Mouse (Mus musculus) heart, adult 2 months (tissue): ENCODE results near the gene Selenom.

Experiments used
- CTCF ChIP-seq: fragments of 200-600 bp; IDR thresholded peaks from 2 replicates; pipeline ENCODE4 v1.8.1; 2022; ENCODE audit warnings: antibody characterized with exemption, mild to moderate bottlenecking, moderate library complexity
- EP300 ChIP-seq: fragments of 200-500 bp; IDR thresholded peaks from 2 replicates; pipeline ENCODE4 v1.6.1; 2011; ENCODE audit warnings: low read depth, low read length, control low read depth; ENCODE audit not compliant: insufficient read depth

DNA sequence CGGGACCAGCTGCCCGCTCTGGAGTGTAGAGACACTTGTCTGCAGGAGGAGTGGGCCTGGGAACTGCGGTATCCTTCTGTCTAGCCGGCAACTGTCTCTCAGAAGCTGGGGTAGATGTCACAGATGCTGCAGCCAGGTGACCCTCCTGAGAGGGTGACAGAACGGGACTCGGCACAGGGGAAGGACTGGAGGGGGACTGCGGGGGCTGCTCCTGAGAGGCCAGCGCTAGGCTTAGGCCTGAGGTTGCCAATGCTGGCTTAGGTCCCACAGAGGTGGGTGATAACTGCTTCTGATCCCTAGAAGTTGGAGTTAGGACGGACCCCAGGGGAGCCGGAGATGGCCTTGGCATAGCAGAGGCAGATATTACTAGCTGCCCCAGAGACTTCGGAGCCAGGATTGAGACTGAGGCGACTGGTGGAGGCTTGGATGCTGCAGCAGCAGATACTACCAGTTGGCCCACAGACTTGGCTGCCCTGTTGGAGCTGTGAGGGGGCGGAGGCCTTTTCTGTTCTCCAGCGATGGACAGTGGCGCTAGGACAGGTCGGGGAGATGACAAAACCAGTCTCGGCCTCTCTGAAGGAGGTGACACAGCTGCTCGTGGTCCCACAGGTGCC is 11.9 kb upstream of the Selenom start:
- TF ChIP-seq EP300 = no peak
- TF ChIP-seq CTCF = no peak
